Mouse (Mus musculus) olfactory bulb, adult 2 months (tissue): Measurements from ENCODE around the gene 2410015M20Rik.

Experiments used
- CTCF ChIP-seq: fragments of 200-500 bp; IDR thresholded peaks from 2 replicates; pipeline ENCODE4 v1.5.1; 2012; ENCODE audit warnings: low read depth, mild to moderate bottlenecking, low read length, moderate library complexity; ENCODE audit not compliant: insufficient read depth
- POLR2A ChIP-seq: fragments of 200-500 bp; IDR thresholded peaks from 2 replicates; pipeline ENCODE4 v1.6.1; 2012; ENCODE audit warnings: mild to moderate bottlenecking, low read depth, low read length, moderate library complexity; ENCODE audit not compliant: insufficient read depth

DNA sequence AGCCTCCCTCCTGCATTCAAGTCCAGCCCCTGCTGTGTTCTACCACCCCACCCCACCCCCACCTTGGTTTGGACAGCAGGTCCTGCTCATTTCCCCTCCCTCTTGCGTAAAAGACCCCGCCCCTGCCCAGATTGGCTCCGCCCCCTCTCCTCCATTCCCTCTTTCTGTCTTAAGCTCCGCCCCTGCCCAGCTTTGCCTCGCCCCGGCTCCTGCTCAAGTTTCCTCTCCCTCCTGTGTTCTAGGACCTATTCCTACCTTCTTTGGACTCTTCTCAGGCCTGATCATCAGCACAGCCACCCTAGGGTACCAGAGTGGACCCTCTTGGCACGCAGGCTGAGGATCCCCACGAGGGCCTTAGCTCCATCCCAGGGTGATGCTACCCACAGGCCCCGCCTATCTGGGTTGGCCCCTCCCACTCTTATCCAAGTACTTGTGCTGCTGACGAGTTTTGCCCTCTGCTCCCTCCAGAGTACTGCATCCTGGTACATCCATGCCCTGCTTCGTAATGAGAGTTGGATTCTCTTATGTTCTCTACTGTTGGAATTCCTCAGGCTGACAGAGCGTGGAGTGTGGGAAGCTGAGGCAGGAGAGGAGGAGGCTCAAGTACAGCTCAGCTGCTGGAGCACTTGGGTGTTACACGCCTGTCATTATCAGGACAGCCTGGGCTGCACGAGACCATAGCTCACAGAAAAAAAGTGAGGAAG is 2.4 kb upstream of the 2410015M20Rik start:
- no peak for TF ChIP-seq CTCF
- no peak for TF ChIP-seq POLR2A
